In genomic region chr5:148855047-148855446, GRCm38 (mm10) we compare ENCODE assay signal across 24 mouse cellular contexts.
DNase-seq lines count a peak whose midpoint lies in the region; ATAC-seq and TF ChIP-seq lines count a peak whose summit lies in the region.
"Had no signal": no experiment of that assay in that cellular context is flagged by ENCODE, and none has a peak within 500 bp of the region (broad histone marks: within the 10 kb centered on the region; RNA-seq: fewer than 3 reads in every experiment).

No protein-coding gene starts in this region.

- peak; percentile 5 for DNase-seq in kidney, adult 2 months
- peak; percentile 33 for DNase-seq in liver, postnatal 0 days
- DNase-seq in liver, embryonic 11.5 days (ENCODE audit: low spot score): no peak
- DNase-seq in Patski (ENCODE audit: low read depth, low spot score): no peak
- DNase-seq in heart, adult 11 months: no peak
- DNase-seq: adrenal gland, adult 8-10 months; adrenal gland, postnatal 25 days; cerebellum, adult 11-12 months; cerebellum, adult 8-10 months; cerebellum, postnatal 10 days; cerebellum, postnatal 36 days; embryo, embryonic 11 days; gastrocnemius, postnatal 10 days; gastrocnemius, postnatal 36 days had no signal

- no peak overlapping the region for H3K4me2 ChIP-seq in kidney, embryonic 16.5 days (replicated peaks; ENCODE audit: low read depth, low read length)
- H3K4me2 ChIP-seq in liver, postnatal 0 days (ENCODE audit: low read depth, low read length): no peak overlapping the region
- no peak overlapping the region for H3K4me2 ChIP-seq in liver, embryonic 11.5 days
- H3K4me2 ChIP-seq: embryonic facial prominence, embryonic 13.5 days; forebrain, embryonic 15.5 days; heart, embryonic 11.5 days; hindbrain, embryonic 12.5 days; hindbrain, embryonic 15.5 days had no signal

- TF ChIP-seq POLR2A in kidney, adult 2 months (IDR thresholded peaks at IDR 0.05; ENCODE audit: low read depth, low read length): no peak

- 55% methylated on average over 8 of the region's 8 CpGs for WGBS in kidney, adult 2 months
- 65% methylated on average over 8 of the region's 8 CpGs for WGBS in kidney, embryonic 16.5 days
- 63% methylated on average over 8 of the region's 8 CpGs for WGBS in liver, postnatal 0 days (ENCODE audit: insufficient replicate concordance)
- WGBS in liver, embryonic 11.5 days: 76% methylated on average over 8 of the region's 8 CpGs

- CTCF ChIA-PET in Patski (lab: Charles Lee): interaction anchor here (1.2 kb wide), 1 partner anchor 25 kb away, joined by 3 read pairs; no protein-coding TSS in a partner anchor

- H3K27ac ChIP-seq in kidney, adult 2 months (ENCODE audit: insufficient read depth, low read depth, low read length): no peak overlapping the region
- H3K27ac ChIP-seq in kidney, embryonic 16.5 days (ENCODE audit: low read length): no peak overlapping the region
- H3K27ac ChIP-seq in liver, postnatal 0 days (ENCODE audit: low read depth): no peak overlapping the region
- H3K27ac ChIP-seq in liver, embryonic 11.5 days (ENCODE audit: low read depth, low read length): no peak overlapping the region
- H3K27ac ChIP-seq: embryonic facial prominence, embryonic 10.5 days; embryonic facial prominence, embryonic 13.5 days; forebrain, embryonic 15.5 days; hindbrain, embryonic 12.5 days; hindbrain, embryonic 15.5 days had no signal

- no peaks in the 10 kb centered on the region for H3K4me1 ChIP-seq in kidney, adult 2 months (ENCODE audit: control insufficient read depth, insufficient read depth, low read length)
- no peaks in the 10 kb centered on the region for H3K4me1 ChIP-seq in kidney, embryonic 16.5 days (ENCODE audit: insufficient read depth, low read length)
- H3K4me1 ChIP-seq in liver, postnatal 0 days (ENCODE audit: insufficient read depth): peaks cover 6% of the 10 kb centered on the region; the same call in 1 of the 2 replicates
- H3K4me1 ChIP-seq in liver, embryonic 11.5 days (replicated peaks; ENCODE audit: control insufficient read depth, insufficient read depth, low read length): no peaks in the 10 kb centered on the region
- H3K4me1 ChIP-seq: forebrain, embryonic 15.5 days; hindbrain, embryonic 12.5 days had no signal

- in situ Hi-C loops in Patski (cut with MboI; ENCODE audit: low pct_unique_long_range_greater_than_20kb): no loop called here

- H3K36me3 ChIP-seq in kidney, adult 2 months (ENCODE audit: control insufficient read depth, insufficient read depth, low read length): no peaks in the 10 kb centered on the region
- H3K36me3 ChIP-seq in kidney, embryonic 16.5 days (ENCODE audit: insufficient read depth, low read length): no peaks in the 10 kb centered on the region
- no peaks in the 10 kb centered on the region for H3K36me3 ChIP-seq in liver, postnatal 0 days (replicated peaks; ENCODE audit: insufficient read depth, low read length)
- H3K36me3 ChIP-seq in liver, embryonic 11.5 days (ENCODE audit: control insufficient read depth, insufficient read depth, low read length): no peaks in the 10 kb centered on the region
- H3K36me3 ChIP-seq: embryonic facial prominence, embryonic 10.5 days; embryonic facial prominence, embryonic 13.5 days; forebrain, embryonic 15.5 days; hindbrain, embryonic 12.5 days; hindbrain, embryonic 15.5 days had no signal

- POLR2A ChIA-PET in Patski (lab: Charles Lee): no interaction called here

- TF ChIP-seq CTCF in kidney, adult 2 months (conservative IDR thresholded peaks at IDR 0.05; ENCODE audit: insufficient read depth, insufficient read length, low read depth, low read length): no peak
- no peak for TF ChIP-seq CTCF in liver, postnatal 0 days (IDR thresholded peaks at IDR 0.05; ENCODE audit: low read depth)
- TF ChIP-seq CTCF in Patski (IDR thresholded peaks at IDR 0.05): no peak

- no peaks in the 10 kb centered on the region for H3K27me3 ChIP-seq in kidney, adult 2 months (replicated peaks; ENCODE audit: control insufficient read depth, insufficient read depth, low read length)
- H3K27me3 ChIP-seq in kidney, embryonic 16.5 days (ENCODE audit: insufficient read depth, low read length): no peaks in the 10 kb centered on the region
- no peaks in the 10 kb centered on the region for H3K27me3 ChIP-seq in liver, postnatal 0 days (ENCODE audit: insufficient read depth, low read length)
- H3K27me3 ChIP-seq in liver, embryonic 11.5 days (replicated peaks; ENCODE audit: control insufficient read depth, insufficient read depth, low read length): no peaks in the 10 kb centered on the region
- H3K27me3 ChIP-seq in Patski: no peaks in the 10 kb centered on the region
- H3K27me3 ChIP-seq: embryonic facial prominence, embryonic 13.5 days; forebrain, embryonic 15.5 days; hindbrain, embryonic 12.5 days; hindbrain, embryonic 15.5 days had no signal

- H3K9me3 ChIP-seq in kidney, embryonic 16.5 days (ENCODE audit: low read length): no peaks in the 10 kb centered on the region
- no peaks in the 10 kb centered on the region for H3K9me3 ChIP-seq in liver, postnatal 0 days (ENCODE audit: low read length)
- no peaks in the 10 kb centered on the region for H3K9me3 ChIP-seq in liver, embryonic 11.5 days (ENCODE audit: control insufficient read depth, low read length)
- H3K9me3 ChIP-seq: embryonic facial prominence, embryonic 10.5 days; embryonic facial prominence, embryonic 13.5 days; forebrain, embryonic 15.5 days; hindbrain, embryonic 12.5 days; hindbrain, embryonic 15.5 days had no signal

- H3K4me3 ChIP-seq in kidney, adult 2 months (ENCODE audit: insufficient read depth, low read depth, low read length): no peak overlapping the region
- H3K4me3 ChIP-seq in kidney, embryonic 16.5 days (ENCODE audit: low read length): no peak overlapping the region
- H3K4me3 ChIP-seq in liver, postnatal 0 days (ENCODE audit: low read depth, low read length): no peak overlapping the region
- H3K4me3 ChIP-seq in liver, embryonic 11.5 days (ENCODE audit: low read depth, low read length): no peak overlapping the region
- H3K4me3 ChIP-seq: embryonic facial prominence, embryonic 10.5 days; embryonic facial prominence, embryonic 13.5 days; erythroblast, embryonic 14.5 days; forebrain, embryonic 15.5 days; hindbrain, embryonic 12.5 days; hindbrain, embryonic 15.5 days had no signal

- TF ChIP-seq EP300 in liver, postnatal 0 days (IDR thresholded peaks at IDR 0.05; ENCODE audit: low read depth): no peak

- H3K9ac ChIP-seq in kidney, embryonic 16.5 days (replicated peaks; ENCODE audit: low read length): no peak overlapping the region
- H3K9ac ChIP-seq in liver, postnatal 0 days (replicated peaks): no peak overlapping the region
- no peak overlapping the region for H3K9ac ChIP-seq in liver, embryonic 11.5 days (ENCODE audit: low read depth, low read length)
- H3K9ac ChIP-seq: embryonic facial prominence, embryonic 13.5 days; forebrain, embryonic 15.5 days; hindbrain, embryonic 12.5 days; hindbrain, embryonic 15.5 days had no signal

- no peak for ATAC-seq in kidney, embryonic 16.5 days (ENCODE audit: low FRiP score, low TSS enrichment)
- peak; percentile 72 for ATAC-seq in liver, postnatal 0 days
- no peak for ATAC-seq in liver, embryonic 11.5 days (replicated peaks; ENCODE audit: low FRiP score)
- peak; percentile 12 for ATAC-seq in Patski
- ATAC-seq: activated CD4-positive, CD25-positive, alpha-beta regulatory T cell, adult 4 months; CD4-positive, CD25-positive, alpha-beta regulatory T cell, adult 4 months; forebrain, embryonic 15.5 days had no signal

Comparison
In these comparisons a context has a peak if more than half of its experiments do, and no peak if none do; other contexts are left out.
1. DNase-seq: peak in kidney, adult 2 months (single experiment) and liver, postnatal 0 days (single experiment); none in liver, embryonic 11.5 days (single experiment), Patski (single experiment) and heart, adult 11 months (single experiment).
2. ATAC-seq: peak in liver, postnatal 0 days (single experiment) and Patski (single experiment); none in kidney, embryonic 16.5 days (single experiment) and liver, embryonic 11.5 days (single experiment).